Mouse (Mus musculus) spleen, adult 2 months (tissue): ENCODE data around the gene Bola3.
"Not testable (repeated sequence)": the region's sequence is repeated elsewhere in the genome, so short reads cannot be mapped to it uniquely, and the experiment has no call there.

ENCODE experiments used
- CTCF ChIP-seq: fragments of 200-500 bp; IDR thresholded peaks from 2 replicates; pipeline ENCODE4 v1.5.1; 2011; ENCODE audit warnings: mild to moderate bottlenecking, inconsistent platforms; ENCODE audit not compliant: insufficient read depth, insufficient read length, insufficient replicate concordance; ENCODE audit errors: extremely low read depth
- POLR2A ChIP-seq: fragments of 200-500 bp; IDR thresholded peaks from 2 replicates; pipeline ENCODE4 v1.6.1; 2011; ENCODE audit warnings: low read depth, low read length, inconsistent platforms

DNA sequence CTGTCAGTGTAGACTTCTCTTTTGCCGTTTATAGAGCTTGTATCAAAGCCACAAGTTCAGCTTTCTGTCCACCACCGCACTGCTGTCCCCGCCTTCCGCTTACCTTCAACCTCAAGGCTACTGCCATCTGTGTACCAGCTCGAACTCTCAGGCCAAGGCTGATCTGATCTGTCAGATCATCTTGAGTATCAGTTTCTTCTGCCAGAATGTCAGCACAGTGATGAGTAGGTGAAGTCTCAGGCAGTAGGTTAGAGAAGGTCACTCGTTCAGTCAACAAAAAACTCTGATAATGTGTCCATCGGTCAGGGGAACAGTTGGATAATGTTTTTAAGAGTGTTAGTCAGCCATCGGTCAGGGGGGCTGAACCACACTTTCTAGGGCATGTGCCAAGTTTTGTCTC lies 3.7 kb upstream of the Bola3 start:
- not testable (repeated sequence) for TF ChIP-seq CTCF, POLR2A
